Mouse (Mus musculus): ENCODE measurements around the gene Nsg1.

GRCm38 (mm10) chr5:38196821-38197481, 37.2 kb upstream of the Nsg1 start:
- no peak for TF ChIP-seq CTCF (IDR thresholded peaks at IDR 0.05; ENCODE audit: low read depth)
- no peak for TF ChIP-seq EP300 (optimal IDR thresholded peaks at IDR 0.05)

Data from stomach, postnatal 0 days (tissue).